Mouse (Mus musculus) olfactory bulb, adult 2 months (tissue): ENCODE data around the gene Prpf4. TPM values are rescaled to one million over a fixed set of nuclear protein-coding genes. Genes with fewer than 3 reads are reported as not detected.

Experiments
- H3K27ac ChIP-seq: fragments of 200-500 bp; 2 replicates; pipeline ENCODE4 v1.5.1; 2012; ENCODE audit warnings: low read depth, low read length; ENCODE audit not compliant: insufficient read depth
- H3K4me1 ChIP-seq: fragments of 200-500 bp; 2 replicates; pipeline ENCODE4 v1.6.1; 2012; ENCODE audit warnings: low read length; ENCODE audit not compliant: control insufficient read depth, insufficient read depth
- H3K4me3 ChIP-seq: fragments of 200-500 bp; 2 replicates; pipeline ENCODE4 v1.5.1; 2012; ENCODE audit warnings: mild to moderate bottlenecking, low read depth, low read length, moderate library complexity; ENCODE audit not compliant: insufficient read depth
- CTCF ChIP-seq: fragments of 200-500 bp; IDR thresholded peaks from 2 replicates; pipeline ENCODE4 v1.5.1; 2012; ENCODE audit warnings: low read depth, mild to moderate bottlenecking, low read length, moderate library complexity; ENCODE audit not compliant: insufficient read depth
- POLR2A ChIP-seq: fragments of 200-500 bp; IDR thresholded peaks from 2 replicates; pipeline ENCODE4 v1.6.1; 2012; ENCODE audit warnings: mild to moderate bottlenecking, low read depth, low read length, moderate library complexity; ENCODE audit not compliant: insufficient read depth
- WGBS: fragments of 180-500 bp; shearing (Covaris S2); methylation state at CpG from one replicate; pipeline ENCODE4 v1.1.7; 2018; 5-methylcytosine and 5-hydroxymethylcytosine counted together
- polyA plus RNA-seq: library from polyadenylated mRNA; stranded (reverse); fragments of >200 nt; gene quantifications from 2 replicates; pipeline ENCODE4 v1.2.4, GENCODE M21; 2012; ENCODE audit warnings: low replicate concordance; ENCODE audit not compliant: missing spikeins, insufficient read depth, insufficient read length

The Prpf4 gene
- polyA plus RNA-seq, 1 experiment = not detected

GRCm38 (mm10) chr4:62475793-62476192 is 67.2 kb downstream of the Prpf4 start:
- Histone ChIP-seq H3K4me1 (peaks cover 6% of the 10 kb centered on the region), H3K27ac (no peak overlapping the region), H3K4me3 (no peak overlapping the region)
- 92% methylated on average over 6 of the region's 6 CpGs for WGBS
- TF ChIP-seq CTCF (no peak), POLR2A (no peak)

Other genes starting within 250 kb of the Prpf4 start
- not detected in 2 replicates for gene Zfp37, start 177.8 kb upstream of the Prpf4 start, polyA plus RNA-seq
- not detected in 2 replicates for gene Slc31a2, start 146.2 kb upstream of the Prpf4 start, polyA plus RNA-seq
- gene Fkbp15, start 48.2 kb upstream of the Prpf4 start, polyA plus RNA-seq = not detected in 2 replicates
- not detected in 2 replicates for gene Slc31a1, start 48.1 kb upstream of the Prpf4 start, polyA plus RNA-seq
- not detected in 2 replicates for gene Cdc26, start 155 bp upstream of the Prpf4 start, polyA plus RNA-seq
- not detected in 2 replicates for gene Rnf183, start 26.5 kb downstream of the Prpf4 start, polyA plus RNA-seq
- not detected in 2 replicates for gene Wdr31, start 62.1 kb downstream of the Prpf4 start, polyA plus RNA-seq
- gene Bspry, start 71.3 kb downstream of the Prpf4 start, polyA plus RNA-seq = not detected in 2 replicates
- gene Hdhd3, start 94.7 kb downstream of the Prpf4 start, polyA plus RNA-seq = not detected in 2 replicates
- not detected in 2 replicates for gene Alad, start 111.1 kb downstream of the Prpf4 start, polyA plus RNA-seq
- gene Pole3, start 116.3 kb downstream of the Prpf4 start, polyA plus RNA-seq = not detected in 2 replicates
- not detected in 2 replicates for gene 4933430I17Rik, start 116.6 kb downstream of the Prpf4 start, polyA plus RNA-seq
- gene Rgs3, start 151.1 kb downstream of the Prpf4 start, polyA plus RNA-seq = not detected in 2 replicates